In genomic region chr16:55420876-55421568, GRCm38 (mm10) we compare ENCODE assay signal across 19 mouse cellular contexts.
DNase-seq lines count a peak whose midpoint lies in the region; ATAC-seq and TF ChIP-seq lines count a peak whose summit lies in the region.
"Had no signal": no experiment of that assay in that cellular context is flagged by ENCODE, and none has a peak within 500 bp of the region (broad histone marks: within the 10 kb centered on the region; RNA-seq: fewer than 3 reads in every experiment).

No protein-coding gene starts in this region.

- TF ChIP-seq CTCF in lung, postnatal 0 days (IDR thresholded peaks at IDR 0.05), result no peak

- peaks cover 4% of the 10 kb centered on the region for H3K4me1 ChIP-seq in forebrain, embryonic 11.5 days (replicated peaks; ENCODE audit: control insufficient read depth, insufficient read depth, low read length)
- peaks cover 18% of the 10 kb centered on the region for H3K4me1 ChIP-seq in forebrain, embryonic 10.5 days
- peaks cover 5% of the 10 kb centered on the region; the same call in 1 of the 2 replicates for H3K4me1 ChIP-seq in lung, embryonic 16.5 days (replicated peaks; ENCODE audit: control insufficient read depth, insufficient read depth, low read length)
- H3K4me1 ChIP-seq in lung, postnatal 0 days (ENCODE audit: insufficient read depth, low read depth, low read length), result no peaks in the 10 kb centered on the region
- peaks cover 14% of the 10 kb centered on the region for H3K4me1 ChIP-seq in forebrain, embryonic 15.5 days
- no peaks in the 10 kb centered on the region for H3K4me1 ChIP-seq in midbrain, embryonic 15.5 days
- H3K4me1 ChIP-seq: embryonic facial prominence, embryonic 13.5 days had no signal

- H3K4me2 ChIP-seq in forebrain, embryonic 11.5 days (ENCODE audit: low read depth, low read length, severe bottlenecking), result no peak overlapping the region
- H3K4me2 ChIP-seq in lung, embryonic 16.5 days (ENCODE audit: low read depth, low read length), result no peak overlapping the region
- no peak overlapping the region for H3K4me2 ChIP-seq in lung, postnatal 0 days (replicated peaks; ENCODE audit: low read depth, low read length)
- no peak overlapping the region for H3K4me2 ChIP-seq in forebrain, embryonic 15.5 days (replicated peaks)
- no peak overlapping the region for H3K4me2 ChIP-seq in midbrain, embryonic 15.5 days
- H3K4me2 ChIP-seq: embryonic facial prominence, embryonic 13.5 days; heart, embryonic 12.5 days; limb, embryonic 13.5 days had no signal

- no peaks in the 10 kb centered on the region for H3K36me3 ChIP-seq in forebrain, embryonic 11.5 days (ENCODE audit: control insufficient read depth, insufficient read depth, low read length)
- H3K36me3 ChIP-seq in forebrain, embryonic 10.5 days (replicated peaks), result no peaks in the 10 kb centered on the region
- no peaks in the 10 kb centered on the region for H3K36me3 ChIP-seq in lung, embryonic 16.5 days (ENCODE audit: control insufficient read depth, insufficient read depth, low read length)
- H3K36me3 ChIP-seq in lung, postnatal 0 days (ENCODE audit: insufficient read depth, low read length), result no peaks in the 10 kb centered on the region
- H3K36me3 ChIP-seq in forebrain, embryonic 15.5 days, result no peaks in the 10 kb centered on the region
- no peaks in the 10 kb centered on the region for H3K36me3 ChIP-seq in midbrain, embryonic 15.5 days (replicated peaks)
- H3K36me3 ChIP-seq: embryonic facial prominence, embryonic 13.5 days; G1E; heart, embryonic 12.5 days; limb, embryonic 13.5 days had no signal

- H3K9ac ChIP-seq in forebrain, embryonic 11.5 days (ENCODE audit: low read length), result no peak overlapping the region
- no peak overlapping the region for H3K9ac ChIP-seq in lung, embryonic 16.5 days (ENCODE audit: low read length)
- H3K9ac ChIP-seq in lung, postnatal 0 days (replicated peaks; ENCODE audit: low read depth), result no peak overlapping the region
- no peak overlapping the region for H3K9ac ChIP-seq in forebrain, embryonic 15.5 days (replicated peaks)
- no peak overlapping the region for H3K9ac ChIP-seq in midbrain, embryonic 15.5 days
- H3K9ac ChIP-seq: embryonic facial prominence, embryonic 13.5 days; heart, embryonic 12.5 days; limb, embryonic 13.5 days; liver, embryonic 14.5 days had no signal

- TF ChIP-seq EP300 in lung, postnatal 0 days (IDR thresholded peaks at IDR 0.05), result no peak

- no peak overlapping the region for H3K4me3 ChIP-seq in forebrain, embryonic 11.5 days (ENCODE audit: low read depth, low read length)
- H3K4me3 ChIP-seq in forebrain, embryonic 10.5 days, result no peak overlapping the region
- no peak overlapping the region for H3K4me3 ChIP-seq in lung, embryonic 16.5 days (ENCODE audit: low read length)
- no peak overlapping the region for H3K4me3 ChIP-seq in lung, postnatal 0 days (ENCODE audit: low read depth, low read length)
- no peak overlapping the region for H3K4me3 ChIP-seq in forebrain, embryonic 15.5 days
- H3K4me3 ChIP-seq in midbrain, embryonic 15.5 days, result no peak overlapping the region
- H3K4me3 ChIP-seq: embryonic facial prominence, embryonic 13.5 days; heart, embryonic 12.5 days; left cerebral cortex, adult 2 months; limb, embryonic 13.5 days had no signal

- H3K27me3 ChIP-seq in forebrain, embryonic 11.5 days (ENCODE audit: control insufficient read depth, insufficient read depth, low read length), result no peaks in the 10 kb centered on the region
- peaks cover 3% of the 10 kb centered on the region; the same call in 1 of the 2 replicates for H3K27me3 ChIP-seq in forebrain, embryonic 10.5 days (ENCODE audit: poor library complexity, severe bottlenecking)
- H3K27me3 ChIP-seq in lung, embryonic 16.5 days (ENCODE audit: control insufficient read depth, insufficient read depth, low read depth, low read length), result no peaks in the 10 kb centered on the region
- no peaks in the 10 kb centered on the region for H3K27me3 ChIP-seq in lung, postnatal 0 days (replicated peaks; ENCODE audit: insufficient read depth, low read length)
- H3K27me3 ChIP-seq in forebrain, embryonic 15.5 days, result no peaks in the 10 kb centered on the region
- no peaks in the 10 kb centered on the region for H3K27me3 ChIP-seq in midbrain, embryonic 15.5 days (replicated peaks)
- H3K27me3 ChIP-seq: embryonic facial prominence, embryonic 13.5 days; heart, embryonic 12.5 days; limb, embryonic 13.5 days had no signal

- peak; percentile 61 for ATAC-seq in forebrain, embryonic 11.5 days (replicated peaks; ENCODE audit: low FRiP score)
- peak; percentile 73 for ATAC-seq in lung, embryonic 16.5 days (ENCODE audit: low read depth)
- ATAC-seq in lung, postnatal 0 days, result no peak
- peak; percentile 65 for ATAC-seq in forebrain, embryonic 15.5 days (replicated peaks)
- ATAC-seq in midbrain, embryonic 15.5 days (replicated peaks), result peak; percentile 50; the same call in 1 of the 2 replicates
- ATAC-seq: CD4-positive, CD25-positive, alpha-beta regulatory T cell, adult 4 months had no signal

- WGBS in forebrain, embryonic 11.5 days, result 43% methylated on average over 4 of the region's 4 CpGs
- 56% methylated on average over 4 of the region's 4 CpGs for WGBS in forebrain, embryonic 10.5 days
- WGBS in lung, embryonic 16.5 days, result 52% methylated on average over 4 of the region's 4 CpGs
- WGBS in lung, postnatal 0 days, result 60% methylated on average over 4 of the region's 4 CpGs
- 13% methylated on average over 4 of the region's 4 CpGs for whole genome bisulfite sequencing in forebrain, embryonic 15.5 days
- 60% methylated on average over 4 of the region's 4 CpGs for WGBS in midbrain, embryonic 15.5 days

- H3K27ac ChIP-seq in forebrain, embryonic 11.5 days (ENCODE audit: low read depth, low read length), result 0 out of 2 replicates have a peak overlapping the region, but pooled peaks have one; percentile 41
- no peak overlapping the region for H3K27ac ChIP-seq in forebrain, embryonic 10.5 days
- peak overlapping the region; percentile 79 for H3K27ac ChIP-seq in lung, embryonic 16.5 days (ENCODE audit: low read length)
- no peak overlapping the region for H3K27ac ChIP-seq in lung, postnatal 0 days (ENCODE audit: low read length)
- peak overlapping the region; percentile 77 for H3K27ac ChIP-seq in forebrain, embryonic 15.5 days (replicated peaks)
- no peak overlapping the region for H3K27ac ChIP-seq in midbrain, embryonic 15.5 days
- H3K27ac ChIP-seq: embryonic facial prominence, embryonic 13.5 days; left cerebral cortex, adult 2 months; limb, embryonic 13.5 days; liver, embryonic 14.5 days had no signal

- DNase-seq in forebrain, embryonic 11.5 days (ENCODE audit: low spot score), result no peak
- no peak for DNase-seq in forebrain, embryonic 10.5 days (ENCODE audit: extremely low spot score, low spot score)
- DNase-seq in lung, postnatal 0 days (ENCODE audit: low spot score), result no peak
- DNase-seq in T-cell, adult 2 months (ENCODE audit: low spot score), result no peak
- no peak for DNase-seq in thymus, postnatal 25 days
- DNase-seq: adrenal gland, adult 2 months; cerebellum, adult 2 months; kidney, postnatal 10 days; lung, postnatal 4 days had no signal

- H3K9me3 ChIP-seq in forebrain, embryonic 11.5 days (ENCODE audit: control insufficient read depth, low read length), result no peaks in the 10 kb centered on the region
- H3K9me3 ChIP-seq in forebrain, embryonic 10.5 days, result no peaks in the 10 kb centered on the region
- no peaks in the 10 kb centered on the region for H3K9me3 ChIP-seq in lung, embryonic 16.5 days (ENCODE audit: control insufficient read depth, low read length)
- no peaks in the 10 kb centered on the region for H3K9me3 ChIP-seq in lung, postnatal 0 days (ENCODE audit: low read length)
- no peaks in the 10 kb centered on the region for H3K9me3 ChIP-seq in forebrain, embryonic 15.5 days
- H3K9me3 ChIP-seq in midbrain, embryonic 15.5 days, result no peaks in the 10 kb centered on the region
- H3K9me3 ChIP-seq: embryonic facial prominence, embryonic 13.5 days; G1E; heart, embryonic 12.5 days; limb, embryonic 13.5 days had no signal

Comparison
In these comparisons a context has a peak if more than half of its experiments do, and no peak if none do; other contexts are left out.
1. H3K27ac ChIP-seq: peak in forebrain, embryonic 11.5 days (single experiment), lung, embryonic 16.5 days (single experiment) and forebrain, embryonic 15.5 days (single experiment); none in forebrain, embryonic 10.5 days (single experiment), lung, postnatal 0 days (single experiment) and midbrain, embryonic 15.5 days (single experiment).